Mouse (Mus musculus) intestine, postnatal 0 days (tissue): Measurements from ENCODE around the gene Vmn2r91. TPM values are rescaled to one million over a fixed set of nuclear protein-coding genes. Genes with fewer than 3 reads are reported as not detected.
"Not testable (repeated sequence)": the region's sequence is repeated elsewhere in the genome, so short reads cannot be mapped to it uniquely, and the experiment has no call there.

Experiments used
- ATAC-seq: fragments of 200-750 bp; cut with Nextera tagmentation; 2 replicates; pipeline ENCODE4 v1.8.0; 2017; ENCODE audit warnings: mild to moderate bottlenecking, moderate TSS enrichment, moderate library complexity
- H3K27ac ChIP-seq: fragments of 300-500 bp; sonication (generic); 2 replicates; pipeline ENCODE4 v1.5.1; 2014; ENCODE audit warnings: mild to moderate bottlenecking, low read depth, low read length, moderate library complexity
- H3K27me3 ChIP-seq: fragments of 300-500 bp; sonication (generic); replicated peaks from 2 replicates; pipeline ENCODE4 v1.6.1; 2014; ENCODE audit warnings: low read length, mixed read lengths; ENCODE audit not compliant: control insufficient read depth, insufficient read depth
- H3K36me3 ChIP-seq: fragments of 300-500 bp; sonication (generic); 2 replicates; pipeline ENCODE4 v1.6.1; 2014; ENCODE audit warnings: mild to moderate bottlenecking, moderate library complexity; ENCODE audit not compliant: control insufficient read depth, insufficient read depth
- H3K4me1 ChIP-seq: fragments of 300-500 bp; sonication (generic); replicated peaks from 2 replicates; pipeline ENCODE4 v1.6.1; 2014; ENCODE audit warnings: antibody characterized with exemption, low read length, mixed read lengths; ENCODE audit not compliant: control insufficient read depth, insufficient read depth
- H3K4me2 ChIP-seq: fragments of 300-500 bp; sonication (generic); replicated peaks from 2 replicates; pipeline ENCODE4 v1.6.1; 2014; ENCODE audit warnings: low read depth, mild to moderate bottlenecking, moderate library complexity
- H3K4me3 ChIP-seq: fragments of 300-500 bp; sonication (generic); 2 replicates; pipeline ENCODE4 v1.5.1; 2014; ENCODE audit warnings: low read depth, low read length
- H3K9ac ChIP-seq: fragments of 300-500 bp; sonication (generic); 2 replicates; pipeline ENCODE4 v1.6.1; 2014; ENCODE audit warnings: mild to moderate bottlenecking, low read depth, low read length
- H3K9me3 ChIP-seq: fragments of 300-500 bp; sonication (generic); 2 replicates; pipeline ENCODE4 v1.6.1; 2016; ENCODE audit warnings: mixed run types; ENCODE audit not compliant: control insufficient read depth
- CTCF ChIP-seq: sonication (generic); IDR thresholded peaks from 2 replicates; pipeline ENCODE4 v1.5.1; 2016; ENCODE audit warnings: low read depth, mild to moderate bottlenecking, control low read depth, antibody characterized with exemption, moderate library complexity
- WGBS: fragments of 180-500 bp; shearing (Covaris S2); extraction: QIAGEN DNeasy Blood & Tissue Kit; methylation state at CpG from one replicate; pipeline ENCODE4 v1.1.7; 2014; 5-methylcytosine and 5-hydroxymethylcytosine counted together
- polyA plus RNA-seq: library from polyadenylated mRNA; unstranded; fragments of >200 nt; fragmentation: Nextera tagmentation; extraction: Ambion mirVana; gene quantifications from 2 replicates; pipeline ENCODE4 v1.2.1, GENCODE M21; 2015

The Vmn2r91 gene
- not detected in 2 replicates for polyA plus RNA-seq

DNA sequence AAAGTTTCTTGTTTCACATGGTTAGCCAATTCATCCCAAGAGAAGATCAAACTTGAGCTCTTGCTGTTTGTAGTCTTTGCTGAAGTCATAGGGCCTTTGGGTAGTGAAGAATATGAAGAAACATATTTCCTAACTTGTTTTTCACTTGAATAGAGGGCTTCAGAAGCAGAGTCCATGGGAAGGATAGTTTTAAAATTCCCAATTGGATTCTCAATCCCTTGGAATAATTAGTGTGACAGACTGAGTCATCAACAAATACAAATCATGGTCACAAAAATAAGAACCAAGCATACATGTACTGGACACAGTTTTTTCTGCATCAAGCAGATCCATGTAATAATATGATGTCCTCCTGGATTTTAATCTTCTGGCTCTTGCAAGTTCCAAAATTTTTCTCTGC is at the start of gene Vmn2r91:
Gene Vmn2r91, plus strand, starts transcription at position 301 of the 400 bp plus-strand sequence.
- H3K27me3 ChIP-seq, ATAC-seq, H3K4me3 ChIP-seq, H3K36me3 ChIP-seq, H3K27ac ChIP-seq, H3K4me2 ChIP-seq, H3K4me1 ChIP-seq, H3K9me3 ChIP-seq, H3K9ac ChIP-seq: not testable (repeated sequence)

DNA sequence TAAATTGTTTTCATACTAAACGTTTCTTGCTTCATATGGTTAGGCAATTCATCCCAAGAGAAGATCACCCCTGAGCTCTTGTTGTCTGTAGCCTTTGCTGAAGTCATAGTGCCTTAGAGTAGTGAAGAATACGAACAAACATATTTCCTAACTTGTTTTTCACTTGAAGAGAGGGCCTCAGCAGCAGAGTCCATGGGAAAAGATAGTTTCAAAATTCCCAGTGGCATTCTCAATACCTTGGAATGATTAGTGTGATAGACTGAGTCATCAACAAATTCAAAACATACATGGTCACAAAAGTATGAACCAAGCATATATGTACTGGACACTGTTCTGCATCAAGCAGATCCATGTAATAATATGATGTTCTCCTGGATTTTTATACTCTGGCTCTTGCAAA is 35.7 kb upstream of the Vmn2r91 start, which contains the start of gene Vmn2r124:
Gene Vmn2r124, plus strand, starts transcription at position 301 of the 400 bp plus-strand sequence.
- H3K4me1 ChIP-seq: no peaks in the 10 kb centered on the region
- H3K4me2 ChIP-seq: no peak within 1 kb of the TSS
- WGBS: 45% methylated on average over 2 of the region's 2 CpGs
- no peak within 1 kb of the TSS for H3K4me3 ChIP-seq
- no peaks in the 10 kb centered on the region for H3K27me3 ChIP-seq
- no peaks in the 10 kb centered on the region for H3K36me3 ChIP-seq
- H3K9ac ChIP-seq: no peak within 1 kb of the TSS
- no peak within 1 kb of the TSS for H3K27ac ChIP-seq
- TF ChIP-seq CTCF: no peak
- no peaks in the 10 kb centered on the region for H3K9me3 ChIP-seq
- no peak for ATAC-seq

DNA sequence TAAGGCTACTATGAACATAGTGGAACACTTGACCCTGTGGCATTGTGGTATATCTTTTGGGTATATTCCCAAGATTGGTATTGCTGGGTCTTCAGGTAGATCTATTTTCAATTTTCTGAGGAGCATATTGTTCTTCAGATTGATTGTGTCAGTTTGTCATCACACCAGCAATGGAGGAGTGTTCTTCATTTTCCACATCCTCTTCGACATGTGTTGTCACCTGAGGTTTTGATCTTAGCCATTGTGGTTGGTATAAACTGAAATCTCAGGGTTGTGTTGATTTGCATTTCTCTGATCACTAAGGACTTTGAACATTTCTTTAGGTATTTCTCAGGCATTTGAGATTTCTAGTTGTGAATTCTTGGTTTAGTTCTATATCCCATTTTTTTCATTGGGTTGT is 10.8 kb downstream of the Vmn2r91 start:
- H3K4me3 ChIP-seq, H3K27ac ChIP-seq, H3K36me3 ChIP-seq, ATAC-seq, H3K4me1 ChIP-seq, H3K4me2 ChIP-seq, H3K27me3 ChIP-seq, H3K9ac ChIP-seq, H3K9me3 ChIP-seq: not testable (repeated sequence)
- 59% methylated on average over 1 of the region's 1 CpGs for WGBS

DNA sequence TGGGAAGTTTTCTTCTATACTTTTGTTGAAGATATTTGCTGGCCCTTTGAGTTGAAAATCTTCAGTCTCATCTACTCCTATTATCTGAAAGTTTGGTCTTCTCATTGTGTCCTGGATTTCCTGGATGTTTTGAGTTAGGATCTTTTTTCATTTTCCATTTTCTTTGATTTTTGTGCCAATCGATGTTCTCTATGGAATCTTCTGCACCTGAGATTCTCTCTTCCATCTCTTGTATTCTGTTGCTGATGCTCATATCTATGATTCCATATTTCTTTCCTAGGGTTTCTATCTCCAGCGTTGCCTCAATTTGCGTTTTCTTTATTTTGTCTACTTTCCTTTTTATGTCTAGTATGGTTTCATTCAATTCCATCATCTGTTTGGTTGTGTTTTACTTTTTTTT is 17.4 kb downstream of the Vmn2r91 start:
- not testable (repeated sequence) for H3K9ac ChIP-seq, H3K4me2 ChIP-seq, H3K4me1 ChIP-seq, ATAC-seq, H3K27ac ChIP-seq, H3K4me3 ChIP-seq, H3K9me3 ChIP-seq, H3K36me3 ChIP-seq, H3K27me3 ChIP-seq
- 92% methylated on average over 3 of the region's 3 CpGs for WGBS

DNA sequence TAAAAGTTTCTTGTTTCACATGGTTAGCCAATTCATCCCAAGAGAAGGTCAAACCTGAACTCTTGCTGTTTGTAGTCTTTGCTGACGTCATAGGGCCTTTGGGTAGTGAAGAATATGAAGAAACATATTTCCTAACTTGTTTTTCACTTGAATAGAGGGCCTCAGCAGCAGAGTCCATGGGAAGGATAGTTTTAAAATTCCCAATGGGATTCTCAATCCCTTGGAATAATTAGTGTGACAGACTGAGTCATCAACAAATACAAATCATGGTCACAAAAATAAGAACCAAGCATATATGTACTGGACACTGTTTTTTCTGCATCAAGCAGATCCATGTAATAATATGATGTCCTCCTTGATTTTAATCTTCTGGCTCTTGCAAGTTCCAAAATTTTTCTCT is 66.8 kb downstream of the Vmn2r91 start, which contains the start of gene Vmn2r92:
Gene Vmn2r92, plus strand, starts transcription at position 301 of the 400 bp plus-strand sequence.
- not testable (repeated sequence) for ATAC-seq, H3K9ac ChIP-seq, H3K9me3 ChIP-seq, H3K4me2 ChIP-seq, H3K36me3 ChIP-seq, H3K27ac ChIP-seq, H3K4me1 ChIP-seq, H3K4me3 ChIP-seq, H3K27me3 ChIP-seq
- 76% methylated on average over 1 of the region's 1 CpGs for WGBS

DNA sequence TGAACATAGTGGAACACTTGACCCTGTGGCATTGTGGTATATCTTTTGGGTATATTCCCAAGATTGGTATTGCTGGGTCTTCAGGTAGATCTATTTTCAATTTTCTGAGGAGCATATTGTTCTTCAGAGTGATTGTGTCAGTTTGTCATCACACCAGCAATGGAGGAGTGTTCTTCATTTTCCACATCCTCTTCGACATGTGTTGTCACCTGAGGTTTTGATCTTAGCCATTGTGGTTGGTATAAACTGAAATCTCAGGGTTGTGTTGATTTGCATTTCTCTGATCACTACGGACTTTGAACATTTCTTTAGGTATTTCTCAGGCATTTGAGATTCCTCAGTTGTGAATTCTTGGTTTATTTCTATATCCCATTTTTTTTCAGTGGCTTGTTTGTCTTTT is 76.4 kb downstream of the Vmn2r91 start:
- H3K27me3 ChIP-seq, H3K27ac ChIP-seq, ATAC-seq, H3K4me1 ChIP-seq, H3K4me2 ChIP-seq, H3K4me3 ChIP-seq, H3K36me3 ChIP-seq, H3K9ac ChIP-seq, H3K9me3 ChIP-seq: not testable (repeated sequence)
- 77% methylated on average over 2 of the region's 2 CpGs for WGBS

Other genes with a start within 250 kb of the Vmn2r91 start
- gene Has1, start 229.8 kb upstream of the Vmn2r91 start, polyA plus RNA-seq: 0.65 and 0.66 TPM in 2 replicates
- gene Fpr1, start 201.1 kb upstream of the Vmn2r91 start, polyA plus RNA-seq: 0.26 and 0.37 TPM in 2 replicates
- 0.17 TPM in 1 of 2 replicates, not detected in the other for gene Fpr2, start 197.2 kb upstream of the Vmn2r91 start, polyA plus RNA-seq
- not detected in 2 replicates for gene Fpr3, start 197.2 kb upstream of the Vmn2r91 start, polyA plus RNA-seq
- gene Fpr-rs4, start 63.3 kb upstream of the Vmn2r91 start, polyA plus RNA-seq: not detected in 2 replicates
- not detected in 2 replicates for gene Vmn2r124, start 35.6 kb upstream of the Vmn2r91 start, polyA plus RNA-seq
- gene Vmn2r92, start 66.9 kb downstream of the Vmn2r91 start, polyA plus RNA-seq: not detected in 2 replicates
- not detected in 2 replicates for gene Vmn2r94, start 192.7 kb downstream of the Vmn2r91 start, polyA plus RNA-seq
- not detected in 2 replicates for gene Vmn2r93, start 213.1 kb downstream of the Vmn2r91 start, polyA plus RNA-seq